Mouse (Mus musculus): ENCODE measurements around the gene Wdr31. TPM values are rescaled to one million over a fixed set of nuclear protein-coding genes. Genes with fewer than 3 reads are reported as not detected.

Wdr31 gene
- polyA plus RNA-seq, 1 experiment from 2014 or later: 11.0 TPM

DNA sequence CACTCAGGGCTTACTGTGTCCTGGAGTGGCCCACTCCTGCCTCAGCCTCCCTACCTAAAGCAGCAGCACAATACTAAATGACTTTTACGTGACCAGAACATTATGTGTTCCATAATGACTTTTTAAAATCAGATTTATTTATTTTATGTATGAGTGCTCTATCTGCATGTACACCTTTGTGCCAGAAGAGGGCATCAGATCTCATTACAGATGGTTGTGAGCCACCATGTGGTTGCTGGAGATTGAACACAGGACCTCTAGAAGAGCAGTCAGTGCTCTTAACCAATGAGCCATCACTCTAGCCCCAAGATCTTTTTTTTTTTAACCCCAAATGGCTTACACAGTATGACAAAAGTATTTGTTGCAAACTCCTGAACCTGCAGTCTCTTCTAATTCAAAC is 2.5 kb downstream of the Wdr31 start:
- no peak for DNase-seq (ENCODE audit: low spot score)
- Histone ChIP-seq H3K27me3 (replicated peaks; ENCODE audit: low read depth, poor library complexity, severe bottlenecking) (no peaks in the 10 kb centered on the region; the same call in 1 of the 2 replicates), H3K4me1 (peaks cover 9% of the 10 kb centered on the region), H3K36me3 (replicated peaks) (no peaks in the 10 kb centered on the region; the same call in 1 of the 2 replicates), H3K9me3 (no peaks in the 10 kb centered on the region), H3K27ac (replicated peaks) (no peak overlapping the region), H3K4me3 (no peak overlapping the region)
- 92% methylated on average over 1 of the region's 1 CpGs for WGBS

DNA sequence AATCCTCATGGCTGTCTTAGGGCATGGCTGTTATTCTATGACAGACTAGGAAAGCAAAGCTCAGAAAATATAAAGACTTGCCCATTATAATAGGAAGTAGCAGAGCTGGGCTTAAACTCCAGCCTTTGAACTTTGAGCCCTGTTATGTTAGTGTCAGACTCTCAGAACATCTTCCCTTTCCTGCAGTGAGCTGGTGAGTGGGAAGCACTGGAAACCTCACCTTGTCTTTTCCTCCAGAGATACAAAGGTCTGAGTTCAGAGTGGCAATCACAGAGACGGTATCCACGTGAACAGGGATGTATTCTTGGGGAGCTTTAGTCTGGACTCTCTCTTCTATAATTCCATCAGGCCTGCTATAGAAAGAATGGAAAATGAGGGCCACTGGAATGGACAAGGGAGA is 7.6 kb downstream of the Wdr31 start:
- H3K27ac ChIP-seq (replicated peaks): no peak overlapping the region
- H3K4me3 ChIP-seq: no peak overlapping the region
- no peak for DNase-seq (ENCODE audit: low spot score)
- H3K27me3 ChIP-seq (replicated peaks; ENCODE audit: low read depth, poor library complexity, severe bottlenecking): no peaks in the 10 kb centered on the region
- no peaks in the 10 kb centered on the region for H3K4me1 ChIP-seq
- no peaks in the 10 kb centered on the region for H3K9me3 ChIP-seq
- H3K36me3 ChIP-seq (replicated peaks): peaks cover 20% of the 10 kb centered on the region
- WGBS: 87% methylated on average over 2 of the region's 2 CpGs

DNA sequence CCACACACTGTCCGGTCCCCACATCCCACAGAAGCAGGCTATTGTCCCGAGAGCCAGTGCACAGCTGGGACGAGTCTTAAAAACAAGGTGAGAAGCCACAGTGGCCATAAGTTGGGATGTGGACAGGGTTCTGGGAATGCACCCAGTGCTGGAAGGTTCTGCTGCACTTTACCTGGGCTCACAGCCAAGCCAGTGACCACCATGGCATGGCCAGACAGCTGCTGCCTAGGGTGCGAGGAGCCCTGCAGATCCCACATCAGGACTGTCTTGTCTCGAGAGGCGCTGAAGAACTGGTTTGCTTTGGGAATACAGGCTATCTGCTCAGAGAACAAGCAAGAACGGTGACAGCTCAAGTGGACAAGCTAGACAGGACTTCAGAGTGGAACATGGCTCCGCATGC is 10.3 kb downstream of the Wdr31 start:
- Histone ChIP-seq H3K27me3 (replicated peaks; ENCODE audit: low read depth, poor library complexity, severe bottlenecking) (no peaks in the 10 kb centered on the region), H3K4me1 (no peaks in the 10 kb centered on the region), H3K9me3 (no peaks in the 10 kb centered on the region), H3K36me3 (replicated peaks) (peaks cover 20% of the 10 kb centered on the region), H3K27ac (replicated peaks) (no peak overlapping the region), H3K4me3 (no peak overlapping the region)
- WGBS: 92% methylated on average over 8 of the region's 8 CpGs
- no peak for DNase-seq (ENCODE audit: low spot score)

DNA sequence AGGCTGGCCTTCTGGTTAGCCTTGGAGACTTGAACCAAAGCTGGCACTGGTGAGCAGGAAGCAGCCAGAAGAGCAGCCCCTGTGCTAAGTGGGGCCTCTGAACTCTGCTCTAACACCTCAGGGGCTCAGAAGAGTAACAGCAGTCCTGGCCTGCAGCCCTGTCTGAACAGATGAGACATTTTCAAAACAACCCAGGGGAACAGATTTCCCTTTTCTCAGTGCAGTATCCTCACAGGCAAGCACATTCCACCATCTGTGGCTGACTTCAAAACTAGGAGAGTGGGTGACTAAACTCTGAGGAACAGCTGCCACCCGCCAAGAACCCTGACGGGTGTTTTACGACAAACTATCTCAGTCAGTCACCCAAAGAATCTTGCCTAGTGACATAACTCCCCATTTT is 11.6 kb downstream of the Wdr31 start:
- Histone ChIP-seq H3K4me1 (no peaks in the 10 kb centered on the region), H3K27me3 (replicated peaks; ENCODE audit: low read depth, poor library complexity, severe bottlenecking) (no peaks in the 10 kb centered on the region), H3K36me3 (replicated peaks) (peaks cover 20% of the 10 kb centered on the region), H3K4me3 (no peak overlapping the region), H3K27ac (replicated peaks) (no peak overlapping the region; the same call in 1 of the 2 replicates), H3K9me3 (no peaks in the 10 kb centered on the region)
- DNase-seq (ENCODE audit: low spot score): no peak
- WGBS: 92% methylated on average over 3 of the region's 3 CpGs

DNA sequence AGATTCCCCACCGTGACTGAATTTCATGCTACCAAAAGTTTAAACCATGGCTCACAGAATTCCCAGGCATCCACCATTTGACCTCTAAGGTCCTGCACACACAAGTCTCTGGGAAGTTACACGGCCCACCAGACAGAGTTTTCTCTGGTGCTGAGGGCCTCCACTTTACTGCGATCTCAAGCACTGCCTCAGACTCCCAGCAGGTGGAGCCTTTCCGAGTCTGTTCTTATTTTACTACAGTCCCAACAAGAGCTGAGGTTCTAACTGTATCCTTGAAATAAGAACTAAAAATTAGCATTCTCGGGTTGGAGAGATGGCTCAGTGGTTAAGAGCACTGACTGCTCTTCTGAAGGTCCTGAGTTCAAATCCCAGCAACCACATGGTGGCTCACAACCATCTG is 15.7 kb downstream of the Wdr31 start:
- DNase-seq (ENCODE audit: low spot score): peak; percentile 45

DNA sequence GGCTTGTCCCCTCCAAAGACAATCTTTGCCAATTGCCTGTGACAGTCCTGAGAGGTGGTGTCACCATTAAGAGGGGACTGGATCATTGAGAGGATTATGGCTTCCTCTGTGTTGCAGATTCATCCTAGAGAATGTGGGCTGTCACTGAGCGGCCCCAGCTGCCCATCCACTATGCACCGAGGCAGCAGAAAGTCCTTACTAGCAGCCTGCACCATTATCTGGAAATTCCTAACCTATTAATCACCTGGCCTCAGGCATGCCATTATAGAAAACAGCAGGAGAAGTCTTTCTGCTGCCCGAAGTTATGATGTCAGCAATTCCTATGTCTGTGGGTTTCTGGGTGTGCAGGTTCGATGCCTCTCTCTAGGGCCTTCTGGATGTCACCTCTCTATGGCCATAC is 29.7 kb downstream of the Wdr31 start:
- Histone ChIP-seq H3K9me3 (no peaks in the 10 kb centered on the region), H3K27me3 (replicated peaks; ENCODE audit: low read depth, poor library complexity, severe bottlenecking) (no peaks in the 10 kb centered on the region), H3K4me1 (no peaks in the 10 kb centered on the region), H3K36me3 (replicated peaks) (no peaks in the 10 kb centered on the region), H3K27ac (replicated peaks) (no peak overlapping the region), H3K4me3 (no peak overlapping the region)
- no peak for DNase-seq (ENCODE audit: low spot score)
- 78% methylated on average over 4 of the region's 4 CpGs for WGBS

More for the DNA sequence above, 15.7 kb downstream of the Wdr31 start:
- Histone ChIP-seq H3K4me3 (no peak overlapping the region), H3K4me1 (no peaks in the 10 kb centered on the region), H3K27me3 (replicated peaks; ENCODE audit: low read depth, poor library complexity, severe bottlenecking) (no peaks in the 10 kb centered on the region), H3K27ac (replicated peaks) (no peak overlapping the region), H3K36me3 (replicated peaks) (0 out of 2 replicates have a peak, but pooled peaks cover 3% of the 10 kb centered on the region), H3K9me3 (no peaks in the 10 kb centered on the region)
- 65% methylated on average over 5 of the region's 5 CpGs for WGBS

DNA sequence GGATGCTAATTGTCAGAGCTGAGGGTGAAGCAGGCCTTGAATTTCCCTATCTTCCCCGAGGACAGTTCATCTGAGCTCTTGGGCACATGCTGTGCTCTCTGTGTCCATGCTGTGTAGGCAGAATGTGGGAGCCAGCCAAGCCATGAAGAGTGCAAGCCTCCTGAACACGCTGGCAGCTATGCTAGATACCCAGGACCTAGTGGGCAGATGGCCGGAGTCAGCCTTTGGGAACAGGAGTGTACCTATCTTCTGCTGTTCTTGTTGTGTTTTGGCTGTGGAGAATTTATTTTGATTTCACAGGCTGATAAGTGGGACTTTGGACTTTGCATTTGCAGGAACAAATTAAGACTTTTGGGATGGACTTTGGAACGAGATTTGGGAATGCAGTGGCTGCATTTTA is 30.2 kb downstream of the Wdr31 start:
- H3K27ac ChIP-seq (replicated peaks): no peak overlapping the region
- no peaks in the 10 kb centered on the region for H3K36me3 ChIP-seq (replicated peaks)
- no peaks in the 10 kb centered on the region for H3K9me3 ChIP-seq
- 78% methylated on average over 4 of the region's 4 CpGs for WGBS
- no peak overlapping the region for H3K4me3 ChIP-seq
- no peaks in the 10 kb centered on the region for H3K27me3 ChIP-seq (replicated peaks; ENCODE audit: low read depth, poor library complexity, severe bottlenecking)
- H3K4me1 ChIP-seq: no peaks in the 10 kb centered on the region
- no peak for DNase-seq (ENCODE audit: low spot score)

DNA sequence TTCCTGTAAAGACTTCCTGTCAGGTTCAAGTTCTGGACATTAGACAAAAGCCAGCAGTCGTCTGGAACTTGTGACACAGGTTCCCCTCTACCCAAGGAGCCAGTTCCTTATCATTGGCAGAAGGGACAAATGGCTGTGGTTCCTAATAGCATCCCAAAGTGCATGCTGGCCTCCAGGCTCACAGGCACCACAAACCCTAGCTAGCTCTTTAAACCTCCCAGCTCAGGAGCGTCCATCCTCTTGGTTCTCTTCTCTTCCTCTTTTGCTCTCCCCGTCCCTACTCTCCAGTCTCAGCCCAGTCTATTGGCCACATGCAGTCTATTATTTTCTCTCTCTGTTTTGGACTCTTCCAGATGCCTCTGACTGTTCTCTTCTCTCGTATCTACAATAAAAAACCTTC is 30.9 kb downstream of the Wdr31 start:
- Histone ChIP-seq H3K4me1 (no peaks in the 10 kb centered on the region), H3K36me3 (replicated peaks) (no peaks in the 10 kb centered on the region), H3K27me3 (replicated peaks; ENCODE audit: low read depth, poor library complexity, severe bottlenecking) (no peaks in the 10 kb centered on the region), H3K4me3 (no peak overlapping the region), H3K9me3 (no peaks in the 10 kb centered on the region), H3K27ac (replicated peaks) (no peak overlapping the region)
- DNase-seq (ENCODE audit: low spot score): no peak
- WGBS: 74% methylated on average over 4 of the region's 4 CpGs

DNA sequence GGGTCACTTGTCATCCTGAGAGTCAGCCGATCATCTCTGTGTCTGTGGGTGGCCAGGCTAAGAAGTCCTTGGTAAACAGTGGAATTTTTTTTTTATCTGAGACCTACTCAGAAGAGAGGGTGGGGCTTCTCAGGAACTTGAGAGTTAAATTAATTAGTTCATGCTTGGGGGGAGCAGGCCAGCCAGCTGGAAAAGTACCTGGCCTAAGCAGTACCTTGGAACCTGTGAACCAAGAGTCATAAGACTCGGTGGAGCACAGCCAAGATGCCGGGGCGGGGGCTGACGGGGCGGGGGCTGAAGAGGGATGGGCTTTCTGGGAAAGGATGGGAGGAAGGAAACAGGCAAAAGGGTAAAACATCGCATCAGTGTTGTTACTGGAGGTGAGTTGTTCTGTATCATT is 32.8 kb downstream of the Wdr31 start:
- WGBS: 84% methylated on average over 7 of the region's 7 CpGs
- Histone ChIP-seq H3K4me3 (no peak overlapping the region), H3K27me3 (replicated peaks; ENCODE audit: low read depth, poor library complexity, severe bottlenecking) (no peaks in the 10 kb centered on the region), H3K9me3 (no peaks in the 10 kb centered on the region), H3K4me1 (no peaks in the 10 kb centered on the region), H3K36me3 (replicated peaks) (no peaks in the 10 kb centered on the region), H3K27ac (replicated peaks) (no peak overlapping the region)
- no peak for DNase-seq (ENCODE audit: low spot score)

DNA sequence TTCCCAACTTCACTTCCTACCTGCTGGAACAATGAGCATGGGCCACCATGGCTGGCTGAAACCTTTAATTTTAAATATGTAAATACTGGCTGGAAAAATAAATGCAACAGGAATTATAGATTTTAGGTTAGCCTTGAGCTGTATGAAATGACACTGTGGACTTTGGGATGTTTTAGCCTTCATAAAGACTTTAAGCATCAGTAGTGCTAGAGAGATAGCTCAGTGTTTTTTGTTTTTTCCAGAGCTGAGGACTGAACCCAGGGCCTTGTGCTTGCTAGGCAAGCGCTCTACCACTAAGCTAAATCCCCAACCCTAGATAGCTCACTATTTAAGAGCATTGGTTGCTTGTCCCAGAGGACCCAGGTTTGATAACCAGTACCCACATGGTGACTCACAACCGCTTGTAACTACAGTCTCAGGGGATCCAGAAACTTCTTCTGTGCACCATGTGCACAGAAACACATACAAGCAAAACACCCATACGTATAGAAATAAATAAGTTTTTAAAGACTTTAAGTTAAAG is 33.4 kb downstream of the Wdr31 start:
- no peaks in the 10 kb centered on the region for H3K27me3 ChIP-seq (replicated peaks; ENCODE audit: low read depth, poor library complexity, severe bottlenecking)
- no peaks in the 10 kb centered on the region for H3K9me3 ChIP-seq
- WGBS: 89% methylated on average over 3 of the region's 3 CpGs
- no peak overlapping the region for H3K4me3 ChIP-seq
- no peak overlapping the region for H3K27ac ChIP-seq (replicated peaks)
- DNase-seq (ENCODE audit: low spot score): no peak
- no peaks in the 10 kb centered on the region for H3K4me1 ChIP-seq
- no peaks in the 10 kb centered on the region for H3K36me3 ChIP-seq (replicated peaks)

DNA sequence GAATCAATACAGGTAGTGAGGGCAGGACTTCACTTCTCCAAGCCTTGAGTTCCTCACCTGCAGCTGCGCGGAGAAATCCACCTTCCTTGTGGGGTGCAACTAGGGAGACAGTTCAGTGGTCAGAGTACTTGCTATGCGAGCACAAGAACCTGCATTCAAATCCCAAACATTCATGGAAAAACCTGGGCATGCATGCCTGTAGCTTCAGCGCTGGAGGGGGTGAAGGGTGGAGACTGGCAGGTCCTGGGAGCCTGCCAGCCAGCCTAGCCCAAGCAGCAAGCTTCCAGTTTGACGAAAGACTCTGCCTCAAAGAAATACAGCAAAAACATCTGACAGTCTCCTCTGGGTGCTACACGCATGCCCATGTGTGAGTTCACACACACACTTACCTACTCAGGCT is 35.6 kb downstream of the Wdr31 start, which contains the start of gene Rnf183:
Gene Rnf183, minus strand, starts transcription at position 172 of the 400 bp plus-strand sequence.
- H3K9me3 ChIP-seq: no peaks in the 10 kb centered on the region
- H3K4me1 ChIP-seq: no peaks in the 10 kb centered on the region
- DNase-seq (ENCODE audit: low spot score): no peak
- no peaks in the 10 kb centered on the region for H3K27me3 ChIP-seq (replicated peaks; ENCODE audit: low read depth, poor library complexity, severe bottlenecking)
- WGBS: 87% methylated on average over 6 of the region's 6 CpGs
- no peak within 1 kb of the TSS for H3K4me3 ChIP-seq
- H3K36me3 ChIP-seq (replicated peaks): no peaks in the 10 kb centered on the region
- no peak within 1 kb of the TSS for H3K27ac ChIP-seq (replicated peaks)

DNA sequence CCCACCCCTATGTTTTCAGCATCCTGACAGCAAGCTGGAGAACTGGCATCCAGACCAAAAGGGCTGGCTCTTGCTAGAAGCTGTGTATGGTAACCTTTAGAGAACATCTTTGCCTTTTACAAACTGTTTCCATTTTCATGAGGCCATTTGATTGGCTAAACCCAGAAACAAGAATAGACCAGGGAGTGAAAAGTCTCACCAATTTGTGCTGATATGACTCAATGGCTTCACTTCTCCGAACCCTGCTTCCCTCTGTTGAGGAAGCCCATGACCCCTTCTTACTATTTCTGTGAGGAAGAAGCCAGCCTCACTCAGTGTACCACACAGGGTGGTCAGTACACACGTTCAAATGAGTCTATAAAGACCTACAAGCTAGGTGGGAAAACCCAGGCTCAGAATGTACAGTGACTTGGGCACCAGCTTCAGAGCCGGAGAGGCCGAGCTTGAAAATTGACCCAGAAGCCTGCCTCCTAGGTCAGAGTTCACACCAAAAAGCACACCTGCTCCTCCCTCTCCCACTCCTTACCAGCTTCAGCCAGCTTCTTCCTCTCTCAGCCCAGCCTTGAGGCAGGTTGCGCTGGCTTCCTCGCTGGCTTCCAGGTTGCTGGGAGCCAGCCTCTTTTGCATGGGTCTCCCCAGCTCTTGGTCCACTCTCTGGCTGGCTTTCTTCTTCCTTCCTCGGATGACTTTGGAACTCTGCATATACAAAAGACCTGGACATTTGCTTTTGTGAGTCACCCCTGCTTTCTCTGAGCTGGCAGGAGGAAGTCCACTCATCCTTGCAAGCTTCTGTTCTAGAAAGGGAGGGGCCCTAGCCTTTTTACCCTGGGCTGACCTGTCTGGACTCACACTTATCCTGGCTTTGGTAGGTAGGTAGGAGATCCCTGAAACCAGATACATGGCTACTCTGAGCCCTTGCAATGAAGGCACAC is 36.5 kb downstream of the Wdr31 start:
- Histone ChIP-seq H3K36me3 (replicated peaks) (no peaks in the 10 kb centered on the region), H3K9me3 (no peaks in the 10 kb centered on the region), H3K27me3 (replicated peaks; ENCODE audit: low read depth, poor library complexity, severe bottlenecking) (no peaks in the 10 kb centered on the region), H3K4me1 (no peaks in the 10 kb centered on the region), H3K4me3 (no peak overlapping the region), H3K27ac (replicated peaks) (no peak overlapping the region)
- WGBS: 78% methylated on average over 7 of the region's 7 CpGs
- DNase-seq (ENCODE audit: low spot score): no peak

DNA sequence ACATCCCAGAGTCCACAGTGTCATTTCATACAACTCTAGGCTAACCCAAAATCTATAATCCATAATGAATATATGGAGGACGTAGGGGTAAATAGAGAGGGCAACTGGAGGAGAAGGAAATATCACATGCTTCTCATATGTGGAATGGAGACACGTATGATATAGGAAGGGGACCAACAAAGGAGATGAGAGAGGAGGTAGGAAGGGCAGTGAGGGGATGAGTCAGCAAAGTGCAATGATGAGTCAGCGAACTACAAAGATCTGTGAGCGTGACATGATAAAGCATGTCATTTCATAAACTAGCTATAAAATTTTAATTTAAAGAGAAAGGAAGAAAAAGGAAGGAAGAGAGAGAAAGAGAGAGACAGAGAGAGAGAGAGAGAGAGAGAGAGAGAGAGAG is 39.2 kb downstream of the Wdr31 start:
- no peak overlapping the region for H3K27ac ChIP-seq (replicated peaks)
- H3K9me3 ChIP-seq: no peaks in the 10 kb centered on the region
- H3K27me3 ChIP-seq (replicated peaks; ENCODE audit: low read depth, poor library complexity, severe bottlenecking): no peaks in the 10 kb centered on the region
- H3K4me3 ChIP-seq: no peak overlapping the region
- H3K4me1 ChIP-seq: no peaks in the 10 kb centered on the region
- WGBS: 85% methylated on average over 4 of the region's 4 CpGs
- no peak for DNase-seq (ENCODE audit: low spot score)
- 0 out of 2 replicates have a peak, but pooled peaks cover under 1% of the 10 kb centered on the region for H3K36me3 ChIP-seq (replicated peaks)
